Mouse (Mus musculus) liver, embryonic 14.5 days (tissue): ENCODE measurements around the gene 9130023H24Rik. TPM values are rescaled to one million over a fixed set of nuclear protein-coding genes. Genes with fewer than 3 reads are reported as not detected.

Experiments
- ATAC-seq: fragments of 200-750 bp; cut with Nextera tagmentation; 2 replicates; pipeline ENCODE4 v1.8.0; 2017; ENCODE audit warnings: moderate number of reproducible peaks, mild to moderate bottlenecking, moderate library complexity; ENCODE audit not compliant: insufficient read depth
- DNase-seq, 3 experiments: peaks; one replicate each; pipeline ENCODE4 v3.0.0-alpha.2; 2012 to 2013; ENCODE audit warnings: low read depth in 3 of 3, low spot score in 3 of 3
- H3K27ac ChIP-seq: fragments of 300-500 bp; sonication (generic); 2 replicates; pipeline ENCODE4 v1.5.1; 2014; ENCODE audit warnings: moderate library complexity, mild to moderate bottlenecking, control low read depth, inconsistent platforms
- H3K27me3 ChIP-seq: fragments of 300-500 bp; sonication (generic); 2 replicates; pipeline ENCODE4 v1.6.1; 2014; ENCODE audit warnings: mild to moderate bottlenecking, low read length, moderate library complexity; ENCODE audit not compliant: control insufficient read depth, insufficient read depth
- H3K36me3 ChIP-seq: fragments of 300-500 bp; sonication (generic); replicated peaks from 2 replicates; pipeline ENCODE4 v1.6.1; 2014; ENCODE audit warnings: low read depth; ENCODE audit not compliant: control insufficient read depth, insufficient read depth
- H3K4me1 ChIP-seq, 2 experiments: fragments of 200-500 bp in 1 of 2; fragments of 300-500 bp in 1 of 2; sonication (generic) in 1 of 2; replicated peaks; 2 replicates each; pipeline ENCODE4 v1.6.1; 2012 to 2014; ENCODE audit warnings: antibody characterized with exemption in 1 of 2, inconsistent platforms in 1 of 2, low read length in 1 of 2; ENCODE audit not compliant: control insufficient read depth in 2 of 2, insufficient read depth in 2 of 2
- H3K4me2 ChIP-seq: fragments of 300-500 bp; sonication (generic); 2 replicates; pipeline ENCODE4 v1.6.1; 2014; ENCODE audit warnings: low read depth, mild to moderate bottlenecking, control low read depth, moderate library complexity
- H3K4me3 ChIP-seq, 2 experiments: fragments of 200-500 bp in 1 of 2; fragments of 300-500 bp in 1 of 2; sonication (generic) in 1 of 2; 2 replicates each; pipeline ENCODE4 v1.5.1; 2012 to 2014; ENCODE audit warnings: low read depth in 2 of 2, low read length in 2 of 2, mild to moderate bottlenecking in 2 of 2, control low read depth in 1 of 2, inconsistent platforms in 1 of 2, moderate library complexity in 1 of 2; ENCODE audit not compliant: insufficient read depth in 1 of 2
- H3K9ac ChIP-seq: fragments of 300-500 bp; sonication (generic); replicated peaks from 2 replicates; pipeline ENCODE4 v1.6.1; 2014; ENCODE audit warnings: mild to moderate bottlenecking, control low read depth, moderate library complexity
- H3K9me3 ChIP-seq: fragments of 300-500 bp; sonication (generic); 2 replicates; pipeline ENCODE4 v1.6.1; 2016; ENCODE audit warnings: low read length, mixed read lengths; ENCODE audit not compliant: control insufficient read depth
- CTCF ChIP-seq: IDR thresholded peaks from 2 replicates; pipeline ENCODE4 v1.5.1; 2016; ENCODE audit warnings: antibody characterized with exemption, low read depth, control low read depth
- EP300 ChIP-seq: IDR thresholded peaks from 2 replicates; pipeline ENCODE4 v1.6.1; 2016; ENCODE audit warnings: antibody characterized with exemption, low read depth
- WGBS: fragments of 180-500 bp; shearing (Covaris S2); extraction: QIAGEN DNeasy Blood & Tissue Kit; methylation state at CpG from one replicate; pipeline ENCODE4 v1.1.7; 2014; ENCODE audit not compliant: insufficient replicate concordance; 5-methylcytosine and 5-hydroxymethylcytosine counted together
- polyA plus RNA-seq, 2 experiments: library from polyadenylated mRNA; depleted of rRNA in 1 of 2; stranded (reverse) in 1 of 2; unstranded in 1 of 2; fragments of >200 nt; fragmentation: Nextera tagmentation in 1 of 2; extraction: Ambion mirVana in 1 of 2; gene quantifications; 2 replicates each; pipeline versions ENCODE4 v1.2.1 to v1.2.3; 2012 to 2014

The 9130023H24Rik gene
- polyA plus RNA-seq, 2 experiments: 1.1 to 1.6 TPM

DNA sequence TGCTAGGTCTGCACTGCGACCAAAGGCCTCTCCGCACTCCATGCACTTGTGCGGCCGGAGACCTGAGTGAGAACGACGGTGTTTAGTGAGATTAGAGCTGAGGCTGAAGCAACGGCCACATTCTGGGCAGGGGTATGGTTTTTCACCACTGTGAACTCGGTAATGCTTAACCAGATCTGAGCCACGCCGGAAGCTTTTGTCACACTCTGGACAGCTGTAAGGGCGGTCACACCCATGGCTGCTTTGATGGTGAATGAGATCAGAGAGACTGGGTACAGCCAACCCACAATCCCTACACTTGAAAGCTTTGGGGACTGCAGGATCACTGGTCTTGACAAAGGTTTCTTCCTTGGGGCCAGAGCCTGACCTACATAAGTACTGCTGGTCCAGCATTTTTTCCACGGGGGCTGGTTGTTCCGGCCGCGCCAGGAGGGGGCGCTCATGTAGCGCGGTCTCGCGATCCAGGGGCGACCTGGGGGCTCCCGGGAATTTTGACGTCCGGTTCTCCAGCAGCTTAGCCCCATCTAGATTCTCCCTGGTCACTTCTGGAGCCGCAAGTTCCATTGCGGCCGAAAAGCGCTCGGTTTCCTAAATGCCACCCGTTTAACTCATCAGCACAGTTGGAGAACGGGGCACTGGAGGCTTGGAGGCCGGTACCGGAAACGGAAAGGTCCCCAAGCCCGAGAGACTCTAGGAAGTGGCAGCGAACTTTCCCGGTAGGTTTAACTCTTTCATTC, 807 bp downstream of the 9130023H24Rik start, which contains the start of gene Armc5:
Armc5 (plus strand) TSS at position 487 of the 737 bp plus-strand sequence.
- ATAC-seq (peak; percentile 22; the same call in 1 of the 2 replicates), DNase-seq (peak; percentile 47 to 64 (median 54))
- H3K9ac ChIP-seq: peak within 1 kb of the TSS; percentile 88
- H3K4me2 ChIP-seq: peak within 1 kb of the TSS; percentile 74
- H3K27ac ChIP-seq: peak within 1 kb of the TSS; percentile 95
- H3K4me3 ChIP-seq: peak within 1 kb of the TSS; percentile 71 to 97
- no peaks in the 10 kb centered on the region for H3K27me3 ChIP-seq
- 23% methylated on average over 37 of the region's 37 CpGs for WGBS
- TF ChIP-seq CTCF (peak; percentile 94), EP300 (no peak)
- no peaks in the 10 kb centered on the region for H3K9me3 ChIP-seq
- peaks cover 9 to 10% of the 10 kb centered on the region in 2 experiments for H3K4me1 ChIP-seq
- peaks cover 5% of the 10 kb centered on the region for H3K36me3 ChIP-seq

DNA sequence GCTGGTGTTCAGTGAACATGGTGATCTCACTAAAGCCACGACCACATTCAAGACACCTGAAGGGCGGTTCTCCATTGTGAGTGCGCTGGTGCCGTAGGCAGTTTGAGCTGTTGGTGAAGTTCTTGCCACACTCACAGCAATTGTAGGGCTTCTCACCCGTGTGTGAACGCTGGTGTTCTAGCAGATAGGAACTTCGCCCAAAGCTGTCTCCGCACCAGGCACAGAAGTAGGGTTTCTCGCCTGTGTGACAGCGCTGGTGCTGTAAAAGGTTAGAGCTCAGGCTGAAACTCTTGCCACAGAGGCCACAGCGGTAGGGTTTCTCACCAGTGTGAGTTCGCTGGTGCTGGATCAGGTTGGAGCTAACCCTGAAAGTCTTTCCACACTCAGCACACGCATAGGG, 1.4 kb downstream of the 9130023H24Rik start:
- Histone ChIP-seq H3K36me3 (peaks cover 5% of the 10 kb centered on the region), H3K27me3 (no peaks in the 10 kb centered on the region), H3K4me1 (peaks cover 9 to 10% of the 10 kb centered on the region in 2 experiments), H3K4me3 (peak overlapping the region; percentile 71 to 97; a peak in 3 of 4 replicates), H3K27ac (no peak overlapping the region), H3K9ac (no peak overlapping the region), H3K9me3 (no peaks in the 10 kb centered on the region), H3K4me2 (peak overlapping the region; percentile 74)
- no peak for TF ChIP-seq EP300
- TF ChIP-seq CTCF: no peak
- WGBS: 86% methylated on average over 13 of the region's 13 CpGs
- no peak for DNase-seq
- no peak for ATAC-seq

DNA sequence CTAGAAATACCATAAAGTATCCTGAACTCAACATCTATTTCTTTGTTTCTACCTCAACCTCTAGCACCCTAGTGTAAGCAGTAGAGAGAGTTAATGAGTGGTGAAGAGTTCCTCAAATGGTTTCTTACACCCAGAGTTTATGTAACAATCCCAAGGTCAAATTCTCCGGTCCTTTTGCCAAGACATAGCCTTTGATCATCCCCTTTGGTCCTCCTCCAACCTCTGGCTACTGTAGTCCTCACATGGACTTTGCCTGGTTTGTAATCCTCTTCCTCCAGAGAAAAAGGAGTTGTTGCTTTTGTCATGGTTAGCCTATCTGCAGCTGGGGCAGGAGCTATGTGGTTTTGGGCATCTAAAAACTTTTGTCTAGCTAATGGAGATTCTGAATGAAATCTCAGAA, 2.4 kb downstream of the 9130023H24Rik start:
- H3K4me2 ChIP-seq: no peak overlapping the region
- peaks cover 5% of the 10 kb centered on the region for H3K36me3 ChIP-seq
- WGBS: 83% methylated on average over 1 of the region's 1 CpGs
- H3K9ac ChIP-seq: no peak overlapping the region
- no peak for TF ChIP-seq CTCF
- TF ChIP-seq EP300: no peak
- no peaks in the 10 kb centered on the region for H3K9me3 ChIP-seq
- ATAC-seq: no peak
- H3K4me3 ChIP-seq: no peak overlapping the region
- H3K4me1 ChIP-seq: peaks cover 9 to 10% of the 10 kb centered on the region in 2 experiments
- no peak for DNase-seq
- no peak overlapping the region for H3K27ac ChIP-seq
- H3K27me3 ChIP-seq: no peaks in the 10 kb centered on the region

DNA sequence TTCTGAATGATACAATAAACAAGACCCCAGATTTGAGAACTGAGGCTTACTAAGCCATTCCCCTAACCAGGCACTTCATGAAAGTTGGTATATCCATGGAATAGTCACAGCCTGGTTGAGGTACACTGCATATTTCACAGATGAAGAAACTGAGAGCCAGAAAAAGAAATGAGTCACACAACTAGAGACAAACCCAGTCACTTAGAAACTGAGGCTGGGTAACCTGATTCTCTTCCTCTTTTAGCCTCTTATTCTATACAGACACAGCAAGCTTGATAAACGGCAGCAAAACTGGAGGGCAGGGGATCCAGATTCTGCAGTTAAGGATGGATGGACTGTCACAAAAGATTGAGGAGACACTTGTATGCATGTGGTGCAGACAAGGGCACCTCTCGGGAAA, 3.0 kb downstream of the 9130023H24Rik start:
- Histone ChIP-seq H3K27ac (no peak overlapping the region), H3K4me2 (no peak overlapping the region), H3K27me3 (no peaks in the 10 kb centered on the region), H3K9ac (no peak overlapping the region), H3K4me3 (no peak overlapping the region), H3K36me3 (no peaks in the 10 kb centered on the region), H3K4me1 (peaks cover 9 to 10% of the 10 kb centered on the region in 2 experiments), H3K9me3 (no peaks in the 10 kb centered on the region)
- DNase-seq: no peak
- ATAC-seq: no peak
- 62% methylated on average over 2 of the region's 2 CpGs for WGBS
- TF ChIP-seq CTCF: no peak
- no peak for TF ChIP-seq EP300

DNA sequence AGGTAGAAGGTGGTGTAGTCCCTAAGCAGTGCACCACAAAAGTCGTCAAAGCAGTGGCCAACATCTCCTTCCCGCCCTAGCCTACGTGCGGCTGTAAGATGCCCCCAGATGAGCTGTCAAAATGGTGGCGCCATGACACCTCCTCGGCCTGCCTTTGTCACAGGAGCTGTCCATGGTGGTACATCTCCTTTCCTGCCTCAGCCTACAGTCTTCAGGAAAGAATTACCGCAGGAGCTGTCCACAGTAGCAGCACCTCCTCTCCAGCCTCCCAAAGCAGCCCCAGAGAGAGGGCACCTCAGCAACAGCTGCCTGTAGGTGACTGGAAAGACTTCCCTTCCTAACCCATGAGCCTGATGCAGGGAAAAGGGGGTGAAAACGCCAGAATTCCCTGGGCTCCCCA, 6.1 kb downstream of the 9130023H24Rik start:
- ATAC-seq: no peak
- Histone ChIP-seq H3K27me3 (no peaks in the 10 kb centered on the region), H3K4me3 (no peak overlapping the region), H3K9me3 (no peaks in the 10 kb centered on the region), H3K4me2 (no peak overlapping the region), H3K9ac (no peak overlapping the region), H3K27ac (no peak overlapping the region), H3K36me3 (no peaks in the 10 kb centered on the region), H3K4me1 (peaks cover 0 to under 1% of the 10 kb centered on the region in 2 experiments; a peak in 2 of 4 replicates)
- DNase-seq: peak in 2 of 3 experiments; percentile 26 to 41
- WGBS: 29% methylated on average over 8 of the region's 8 CpGs
- TF ChIP-seq EP300: no peak
- no peak for TF ChIP-seq CTCF
